Mouse (Mus musculus): ENCODE results near the gene Adgrf1.

The Adgrf1 gene

DNA sequence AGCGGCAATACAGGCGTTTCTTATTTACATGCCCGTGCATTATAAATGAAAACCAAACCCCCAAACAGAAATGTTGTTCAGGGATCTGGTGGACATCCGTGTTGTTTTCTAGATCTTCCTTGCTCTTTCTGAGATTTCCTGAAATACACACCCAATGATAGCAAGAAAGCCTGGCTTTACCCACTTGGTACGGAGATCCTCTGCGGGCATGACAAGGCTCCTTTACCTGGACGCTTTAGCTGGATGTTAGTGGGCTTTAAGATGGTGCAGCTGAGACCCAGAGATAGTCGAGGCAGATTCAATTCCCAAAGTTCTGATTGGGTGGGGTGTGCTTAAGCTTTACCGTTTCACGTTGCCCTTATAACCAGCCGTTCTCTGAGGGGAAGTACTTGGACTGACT, 90.9 kb downstream of the Adgrf1 start:
- DNase-seq (ENCODE audit: extremely low read depth, low read depth) = no peak

DNA sequence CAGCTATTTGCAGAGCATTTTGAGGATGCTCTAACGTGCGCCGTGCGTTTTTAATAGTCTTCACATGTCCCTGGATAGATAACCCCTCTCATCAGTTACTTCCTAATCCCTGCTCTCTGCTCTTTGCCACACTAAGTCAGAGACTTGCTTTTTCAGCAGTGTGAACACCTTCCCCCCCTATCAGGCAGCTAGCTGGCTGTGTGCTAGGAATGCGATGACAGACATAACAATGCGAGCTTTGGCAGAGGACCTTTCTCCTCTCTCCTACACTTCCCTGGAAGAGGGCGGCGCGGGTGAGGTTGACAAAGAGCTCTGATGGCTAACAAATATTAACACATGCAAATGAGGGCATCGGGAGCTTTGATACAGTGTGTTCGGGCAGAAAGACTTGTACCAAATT, 92.2 kb downstream of the Adgrf1 start:
- no peak for DNase-seq (ENCODE audit: extremely low read depth, low read depth)

DNA sequence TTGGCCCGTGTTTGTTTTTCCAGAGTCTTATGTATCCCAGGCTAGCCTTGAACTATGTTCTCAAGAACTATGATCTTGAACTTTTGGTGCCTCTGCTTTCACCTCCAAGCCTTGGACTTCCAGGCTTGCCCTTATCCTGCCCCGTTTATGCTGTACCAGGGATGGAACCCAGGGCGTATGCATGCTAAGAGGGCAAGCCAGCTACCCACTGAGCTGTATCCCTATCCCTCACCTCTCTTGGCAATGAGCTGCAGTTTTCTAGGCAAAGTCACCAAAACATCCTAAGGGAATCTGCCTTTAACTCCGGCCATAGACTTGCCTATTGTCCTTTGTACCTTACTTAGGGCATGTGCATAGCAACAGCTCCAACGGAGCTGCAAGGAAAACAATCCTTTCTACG, 92.8 kb downstream of the Adgrf1 start:
- DNase-seq (ENCODE audit: extremely low read depth, low read depth) = no peak

- DNase-seq (ENCODE audit: extremely low read depth, low read depth) = no peak
Measured at GRCm38 (mm10) chr17:43363921-43364320, 93.8 kb downstream of the Adgrf1 start.

DNA sequence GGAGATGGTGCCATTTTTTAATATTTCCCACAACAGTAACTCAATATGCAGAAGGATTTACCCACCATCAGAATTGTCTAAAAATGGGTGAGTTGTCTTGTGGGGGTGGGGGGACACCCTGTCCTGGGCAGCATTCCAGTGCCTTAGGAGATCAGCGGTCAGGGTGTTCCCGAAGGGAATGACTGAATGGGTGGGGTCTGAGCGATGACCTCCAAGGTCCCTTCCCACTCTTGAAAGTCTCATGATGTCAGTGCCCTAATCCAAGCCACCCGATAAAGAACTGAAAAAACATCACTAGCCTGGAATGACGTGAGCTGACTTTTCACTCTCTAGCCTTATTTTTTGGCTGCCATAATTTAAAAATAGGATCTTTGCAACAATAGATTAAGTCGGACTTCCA, 95.2 kb downstream of the Adgrf1 start:
- no peak for DNase-seq (ENCODE audit: extremely low read depth, low read depth)

DNA sequence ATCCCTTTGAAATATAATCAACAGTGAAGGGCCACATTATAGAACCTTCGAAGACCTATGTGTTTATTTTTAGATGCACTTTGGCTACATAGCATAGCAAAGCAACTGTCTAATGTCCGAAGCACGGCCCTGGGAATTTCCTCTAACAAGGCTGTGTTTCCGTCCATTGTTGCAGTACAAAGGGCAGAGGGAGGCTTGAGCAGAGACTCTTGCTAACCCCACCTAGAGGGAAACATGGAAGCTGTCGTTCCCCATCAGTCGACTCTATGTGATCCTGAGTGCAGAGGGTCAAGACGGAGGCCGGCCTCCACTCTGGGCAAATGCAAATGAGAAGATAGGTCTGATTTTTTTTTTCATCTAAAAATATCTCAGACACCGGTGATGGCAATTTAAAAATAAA, 96.4 kb downstream of the Adgrf1 start:
- no peak for DNase-seq (ENCODE audit: extremely low read depth, low read depth)

- DNase-seq (ENCODE audit: extremely low read depth, low read depth) = no peak
Measured at GRCm38 (mm10) chr17:43368171-43368576, 98.0 kb downstream of the Adgrf1 start.

DNA sequence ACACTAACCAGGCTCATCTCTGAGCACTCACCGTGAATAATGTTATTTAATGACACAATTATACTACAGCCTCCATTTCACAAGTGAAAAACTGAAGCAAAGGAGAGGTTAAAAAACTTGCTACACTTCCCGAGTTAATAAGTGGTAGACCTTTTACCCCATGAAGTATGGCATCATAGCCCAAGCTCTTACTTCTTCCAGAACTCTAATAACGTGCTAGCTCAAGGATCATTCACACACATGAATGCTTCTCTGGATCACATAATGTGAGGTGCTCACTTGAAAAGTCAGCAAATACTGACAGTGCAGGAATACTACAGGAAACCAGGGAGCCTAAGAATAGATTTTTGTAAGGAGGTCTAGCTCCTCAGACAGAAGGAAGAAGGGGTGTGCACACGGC, 102.5 kb downstream of the Adgrf1 start:
- DNase-seq (ENCODE audit: extremely low read depth, low read depth) = no peak

GRCm38 (mm10) chr17:43374020-43374419, 103.9 kb downstream of the Adgrf1 start:
- no peak for DNase-seq (ENCODE audit: extremely low read depth, low read depth)
